Mouse (Mus musculus): ENCODE measurements around the gene Lhx8.

Gene Lhx8

DNA sequence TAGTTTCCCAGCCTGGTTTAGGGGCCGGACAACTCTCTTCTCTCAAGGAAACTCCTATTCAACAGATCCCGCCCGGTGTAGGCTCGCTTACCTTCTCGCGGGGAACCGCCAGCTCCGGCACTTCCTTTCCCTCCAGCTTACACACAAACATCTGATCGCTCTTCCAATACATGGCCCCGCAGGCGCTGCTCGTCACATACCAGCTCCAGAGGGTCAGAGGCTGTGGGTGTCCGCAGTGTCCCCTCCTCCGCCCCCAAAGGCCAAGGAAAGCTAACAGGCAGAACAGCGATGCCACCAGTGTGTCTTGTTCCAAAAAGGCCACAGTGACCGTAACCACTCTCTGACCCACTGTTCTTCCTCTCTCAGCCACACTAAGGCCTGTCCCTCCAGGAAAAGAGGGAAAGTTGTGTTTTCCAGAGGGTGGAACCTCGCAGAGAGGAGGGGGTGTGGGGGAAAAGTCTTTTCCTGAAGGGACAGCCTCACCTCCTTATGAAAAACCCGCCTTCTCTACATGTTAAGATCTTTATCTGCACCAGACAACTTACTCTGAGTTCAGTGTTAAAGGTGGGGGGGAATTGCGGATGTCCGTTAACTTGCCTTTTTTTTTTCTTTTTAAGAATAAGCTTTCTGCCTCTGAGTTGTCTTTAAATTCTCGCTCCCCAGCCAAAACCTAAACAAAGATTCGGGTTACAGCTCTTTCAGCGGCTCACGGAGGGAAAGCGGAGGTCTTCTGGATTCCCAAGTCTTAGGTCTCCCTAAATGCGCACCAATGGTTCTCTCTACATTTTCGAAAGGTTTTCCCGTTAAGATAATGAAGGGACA is at the start of gene Lhx8:
TSS of gene Lhx8 (minus strand) at position 479 of the 822 bp plus-strand sequence.
- no peak for DNase-seq (ENCODE audit: low read depth in 1 of 2, low spot score in 2 of 2)

DNA sequence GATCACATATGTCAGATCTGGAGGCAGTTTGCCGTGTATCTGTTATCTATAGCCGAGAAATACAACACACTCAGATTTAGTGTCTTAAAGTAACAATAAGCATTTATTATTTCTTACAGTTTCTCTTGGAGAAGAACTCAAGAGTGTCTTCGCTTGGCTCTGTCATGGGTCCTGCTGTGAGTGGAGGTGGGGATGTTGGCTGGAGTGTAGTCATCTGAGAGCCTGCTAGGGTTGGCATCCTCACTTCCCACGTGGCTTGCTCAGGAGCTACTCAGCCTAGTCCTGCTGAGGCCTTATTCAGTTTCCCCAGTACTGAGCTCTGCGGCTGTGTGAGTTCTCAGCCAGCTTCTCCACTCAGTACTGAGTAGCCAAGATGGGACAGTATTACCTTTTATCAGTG is 43.1 kb upstream of the Lhx8 start:
- DNase-seq (ENCODE audit: low read depth in 1 of 2, low spot score in 2 of 2), result no peak

GRCm38 (mm10) chr3:154372688-154373087 is 42.2 kb upstream of the Lhx8 start:
- DNase-seq (ENCODE audit: low read depth in 1 of 2, low spot score in 2 of 2), result no peak

DNA sequence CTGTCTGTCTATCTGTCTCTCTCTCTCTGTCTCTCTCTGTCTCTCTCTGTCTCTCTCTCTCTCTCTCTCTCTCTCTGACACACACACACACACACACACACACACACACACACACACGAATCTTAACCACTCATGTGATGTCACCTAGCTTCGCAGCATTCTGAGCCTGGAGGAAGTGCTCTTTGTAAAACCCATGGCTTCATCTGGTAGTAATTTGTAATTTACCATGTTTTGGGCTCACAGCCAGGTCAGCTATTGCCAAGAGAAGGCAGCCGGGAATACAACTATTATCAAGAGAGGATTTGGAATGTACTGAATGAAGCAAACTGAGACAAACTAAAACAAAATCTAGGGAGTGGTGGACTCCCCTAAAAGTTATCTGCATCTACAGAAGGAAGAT is 36.9 kb upstream of the Lhx8 start:
- DNase-seq (ENCODE audit: low read depth in 1 of 2, low spot score in 2 of 2), result no peak

DNA sequence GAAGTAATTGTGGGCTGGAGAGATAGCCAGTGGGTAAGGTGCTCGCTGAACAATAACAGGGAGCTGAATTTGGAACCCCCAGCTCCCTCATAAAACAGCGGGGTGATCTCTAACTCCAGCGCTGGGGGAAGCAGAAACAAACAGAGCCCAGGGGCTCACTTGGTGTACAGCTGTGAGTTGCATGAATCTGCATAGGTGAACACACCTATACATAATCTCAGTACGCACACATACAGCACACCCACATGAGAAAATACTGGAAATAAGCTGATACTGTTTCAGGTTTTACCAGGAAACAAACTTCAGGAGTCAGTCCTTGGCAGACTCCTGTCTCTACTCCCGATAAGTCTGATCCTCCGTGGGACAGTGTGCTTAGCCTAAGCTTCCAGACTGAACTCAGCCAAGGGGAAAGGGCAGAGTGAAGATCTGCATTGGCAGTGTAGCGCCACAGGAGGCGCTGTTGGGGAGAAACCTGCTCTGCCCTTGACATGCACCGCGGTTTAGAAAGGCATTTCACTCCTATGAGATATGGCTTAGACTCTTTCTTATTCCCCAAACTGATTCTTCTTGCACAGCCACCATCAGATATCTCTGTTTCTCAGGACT is 34.2 kb upstream of the Lhx8 start:
- DNase-seq (ENCODE audit: low read depth in 1 of 2, low spot score in 2 of 2), result no peak

DNA sequence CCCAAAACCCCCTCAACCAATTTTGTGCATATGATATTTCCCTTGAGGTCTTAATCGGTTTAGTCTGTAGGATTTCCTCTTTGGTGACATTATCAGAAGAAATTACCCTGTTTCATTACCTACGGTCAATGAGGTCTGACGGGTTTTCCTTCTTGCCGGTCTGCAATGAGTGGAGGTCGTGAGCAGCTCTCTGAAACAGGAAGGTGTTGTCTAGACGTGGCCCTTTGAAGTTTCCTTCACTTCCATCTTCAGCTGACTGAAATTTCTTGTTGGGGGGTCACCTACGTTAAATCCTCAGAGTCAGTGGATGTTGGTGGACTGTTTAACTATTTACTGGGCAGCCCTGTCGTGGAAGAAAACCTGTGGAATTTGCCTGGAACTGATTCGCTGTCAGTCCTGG is 33.0 kb upstream of the Lhx8 start:
- no peak for DNase-seq (ENCODE audit: low read depth in 1 of 2, low spot score in 2 of 2)

DNA sequence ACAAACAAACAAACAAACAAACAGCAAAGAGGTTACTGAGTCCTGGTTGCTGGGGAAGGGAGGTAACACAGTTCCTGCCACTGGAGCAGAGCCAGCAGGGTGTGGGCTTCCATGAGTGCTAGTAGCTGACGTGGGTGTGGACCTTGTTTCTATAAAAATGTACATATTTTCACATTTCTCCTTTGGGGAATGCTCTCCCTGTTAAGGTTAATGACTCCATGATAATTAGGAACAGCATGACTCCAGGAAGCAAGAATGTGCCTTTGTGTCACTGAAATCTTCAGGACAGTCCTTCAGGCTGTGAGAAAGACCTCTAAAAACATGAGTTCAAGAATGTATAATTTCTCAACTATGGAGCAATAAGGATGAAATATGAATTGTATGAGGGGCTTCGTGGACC is 28.8 kb upstream of the Lhx8 start:
- no peak for DNase-seq (ENCODE audit: low read depth in 1 of 2, low spot score in 2 of 2)

DNA sequence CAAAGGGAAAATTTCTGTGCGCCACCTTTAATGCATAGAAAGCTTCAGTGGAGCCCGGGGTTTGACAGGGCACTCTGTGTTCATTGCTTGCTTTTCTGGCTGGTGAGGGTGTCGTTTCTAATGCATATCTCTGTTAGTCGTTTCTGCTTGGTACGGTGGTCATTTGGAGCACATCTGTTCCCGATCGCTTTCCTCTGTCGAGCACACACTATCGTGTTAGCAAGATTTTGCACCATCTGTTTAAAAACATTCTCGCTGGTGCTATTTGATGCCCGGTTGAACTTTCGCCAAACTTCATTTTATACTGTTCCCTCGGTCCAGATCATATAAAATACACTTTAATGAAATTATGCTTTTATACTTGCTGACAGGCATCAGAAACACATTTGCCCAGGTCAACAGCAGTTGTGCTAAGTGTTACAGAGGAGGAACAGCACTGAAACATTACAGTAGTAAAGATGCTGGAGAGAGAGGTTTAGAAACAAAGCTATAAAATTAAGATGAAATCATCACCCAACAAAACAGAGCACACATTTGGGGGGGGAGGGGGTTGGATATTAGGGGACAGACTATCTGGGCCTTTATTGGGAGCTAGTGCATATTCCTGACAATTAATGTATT is 9.9 kb upstream of the Lhx8 start:
- no peak for DNase-seq (ENCODE audit: low read depth in 1 of 2, low spot score in 2 of 2)

DNA sequence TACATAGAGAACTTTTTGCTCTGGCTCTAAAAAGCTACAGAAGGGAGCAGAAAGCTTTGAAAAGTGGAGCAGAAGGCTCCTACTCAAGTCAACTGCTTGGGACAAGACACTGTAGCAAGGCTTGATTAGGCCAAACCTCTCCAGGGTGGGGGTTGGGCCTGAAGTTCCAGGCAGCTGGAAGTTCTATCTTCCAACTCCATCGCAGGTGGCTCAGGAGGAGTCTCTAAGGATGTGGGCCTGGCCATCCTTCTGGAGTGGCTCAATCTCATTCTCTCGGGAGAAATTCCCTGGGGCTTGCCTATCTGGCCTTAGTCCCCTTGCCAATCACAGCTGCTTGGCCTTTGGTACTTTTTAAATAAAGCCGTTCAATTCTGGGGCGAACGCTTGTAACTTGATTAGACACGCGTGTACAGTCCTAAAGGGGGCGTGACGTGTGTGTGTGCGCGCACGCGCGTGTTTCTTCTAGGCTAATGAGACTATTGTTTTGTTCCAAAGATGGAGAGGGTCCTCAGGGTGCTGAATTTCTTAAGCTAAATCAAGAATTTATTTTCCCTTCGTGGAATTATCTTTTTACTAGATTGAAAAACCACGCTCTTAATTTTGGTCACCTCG is 9.3 kb upstream of the Lhx8 start:
- DNase-seq (ENCODE audit: low read depth in 1 of 2, low spot score in 2 of 2), result no peak

- DNase-seq (ENCODE audit: low read depth in 1 of 2, low spot score in 2 of 2), result no peak
These were observed 4.3 kb upstream of the Lhx8 start for GRCm38 (mm10) chr3:154334806-154335205.

DNA sequence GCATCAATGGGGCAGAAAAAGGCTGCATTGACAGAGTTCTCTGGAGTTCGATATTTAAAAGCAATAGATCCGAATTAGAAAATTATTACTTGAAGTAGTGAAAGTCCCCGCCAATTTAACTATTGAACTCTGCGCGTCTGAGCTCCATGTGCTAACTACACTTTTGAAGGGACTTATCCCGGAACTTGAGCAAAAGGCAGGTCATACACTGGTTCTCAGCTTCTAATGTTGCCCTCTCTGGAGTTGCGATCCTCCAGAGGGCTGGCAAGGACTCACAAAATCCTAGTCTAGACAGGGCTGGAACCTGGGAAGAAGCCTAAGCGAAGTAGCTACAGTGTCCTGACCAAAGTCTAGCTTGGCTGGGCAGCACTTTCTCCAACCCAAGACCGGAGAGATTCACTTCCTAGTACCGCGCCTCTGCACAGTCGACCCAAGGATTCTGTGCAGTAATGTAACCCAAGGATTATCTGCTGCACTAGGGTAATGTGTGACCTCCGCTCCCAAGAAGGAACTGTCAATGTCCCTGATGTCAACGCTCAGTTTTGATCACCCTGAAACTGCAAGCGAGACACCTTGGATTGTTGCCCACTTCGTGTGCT is 3.0 kb upstream of the Lhx8 start:
- DNase-seq (ENCODE audit: low read depth in 1 of 2, low spot score in 2 of 2), result no peak

DNA sequence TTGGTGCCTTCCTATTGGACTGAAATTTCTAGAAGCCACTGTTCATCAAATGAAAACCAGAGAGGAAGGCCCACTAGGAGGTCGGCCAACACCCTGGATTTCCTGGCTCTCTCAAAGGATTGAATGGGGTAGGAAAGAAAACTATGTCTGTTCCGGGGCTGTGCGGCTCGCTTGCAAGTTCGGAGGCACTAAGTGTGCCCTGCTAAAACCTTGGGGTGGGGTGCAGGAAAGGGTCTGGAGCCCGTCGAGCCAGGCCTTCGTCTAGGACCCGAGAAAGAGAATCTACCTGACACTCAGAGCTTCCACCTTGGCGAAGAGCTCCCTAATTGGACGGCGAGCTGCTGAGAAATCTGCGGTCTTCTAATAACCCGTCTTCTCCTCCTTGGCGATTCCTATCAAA is 2.5 kb upstream of the Lhx8 start:
- DNase-seq (ENCODE audit: low read depth in 1 of 2, low spot score in 2 of 2), result no peak

GRCm38 (mm10) chr3:154332213-154332530 is 1.7 kb upstream of the Lhx8 start:
- no peak for DNase-seq (ENCODE audit: low read depth in 1 of 2, low spot score in 2 of 2)

DNA sequence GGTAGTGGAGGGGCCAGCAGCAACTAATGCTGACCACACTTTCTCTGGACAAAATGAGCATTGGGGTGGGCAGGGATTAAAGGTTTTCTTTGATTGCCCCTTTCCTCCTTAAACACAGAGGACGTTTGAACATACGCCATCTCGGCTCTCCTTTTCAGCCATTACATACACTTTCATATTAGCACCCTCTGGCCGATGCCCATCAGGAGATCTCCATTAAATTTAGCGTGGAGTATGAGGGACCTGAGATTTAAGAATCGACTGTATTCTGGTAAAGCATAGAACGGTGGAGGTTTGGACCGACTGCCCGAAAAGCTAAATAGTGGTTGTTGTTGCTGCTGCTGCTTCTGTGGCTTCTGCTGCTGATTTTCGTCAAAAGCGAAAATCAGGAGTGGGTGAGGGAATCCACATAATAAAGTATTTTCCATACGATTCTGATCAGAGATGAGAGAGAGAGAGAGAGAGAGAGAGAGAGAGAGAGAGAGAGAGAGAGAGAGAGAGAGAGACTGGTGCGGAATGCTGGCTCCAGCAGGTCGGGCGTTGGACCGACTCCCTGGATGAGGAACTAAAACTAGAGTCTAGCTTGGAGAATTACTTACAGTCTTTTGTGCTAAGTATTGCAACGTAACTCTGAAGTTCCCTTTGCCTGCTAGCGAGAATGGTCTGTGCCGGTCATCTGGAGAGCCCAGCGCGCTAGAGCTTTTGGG is 1.2 kb upstream of the Lhx8 start:
- DNase-seq (ENCODE audit: low read depth in 1 of 2, low spot score in 2 of 2), result no peak

GRCm38 (mm10) chr3:154331003-154331340 is 513 bp upstream of the Lhx8 start:
- DNase-seq (ENCODE audit: low read depth in 1 of 2, low spot score in 2 of 2), result no peak

DNA sequence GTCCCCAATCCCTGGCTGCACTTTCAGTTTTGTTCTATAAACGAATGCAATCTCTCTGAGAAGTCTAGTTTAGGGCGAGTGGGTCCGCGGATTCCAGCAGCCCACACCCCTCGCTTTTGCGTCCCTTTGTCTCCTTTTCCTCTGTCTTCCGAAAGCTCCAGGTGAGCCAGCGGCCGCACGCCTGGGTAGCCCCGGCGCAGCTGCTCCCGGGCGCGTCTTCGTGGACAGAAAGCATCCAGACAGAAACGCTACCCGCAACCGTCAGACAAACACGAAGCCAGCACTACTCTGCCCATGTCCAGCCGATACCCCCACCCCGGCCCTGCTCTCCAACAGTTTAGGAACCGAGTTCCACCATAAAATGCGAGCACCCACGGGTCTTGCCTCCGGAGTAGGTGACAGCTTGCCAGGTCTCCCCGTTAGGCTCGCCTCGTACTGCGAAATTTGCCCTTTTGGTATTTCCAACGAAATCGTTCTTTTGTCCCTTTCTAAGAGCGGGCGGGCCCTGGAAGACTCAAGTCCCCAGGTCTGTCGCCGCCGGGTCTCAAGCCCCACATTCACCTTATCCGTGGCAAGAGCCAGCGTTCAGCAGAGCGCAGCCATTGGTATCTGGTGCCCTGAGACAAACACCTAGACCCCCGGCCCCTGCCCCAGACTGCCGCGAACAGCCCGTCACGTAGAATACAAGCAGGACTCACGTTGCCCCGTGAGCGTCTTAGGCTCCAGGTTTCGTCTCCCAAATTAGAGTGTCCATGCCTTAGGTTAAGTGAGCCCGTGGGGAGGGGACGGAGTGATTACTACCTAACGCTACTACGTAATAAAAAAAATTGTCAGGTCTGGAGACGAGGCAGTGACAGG is 907 bp downstream of the Lhx8 start:
- no peak for DNase-seq (ENCODE audit: low read depth in 1 of 2, low spot score in 2 of 2)

GRCm38 (mm10) chr3:154328721-154329322 is 1.6 kb downstream of the Lhx8 start:
- DNase-seq (ENCODE audit: low read depth in 1 of 2, low spot score in 2 of 2), result no peak

GRCm38 (mm10) chr3:154327883-154328720 is 2.4 kb downstream of the Lhx8 start:
- DNase-seq (ENCODE audit: low read depth in 1 of 2, low spot score in 2 of 2), result no peak
